Mouse (Mus musculus) megakaryocyte, embryonic 14.5 days (primary cell): Measurements from ENCODE around the gene Mpst.

Source experiments
- FLI1 ChIP-seq: IDR thresholded peaks from 2 replicates; pipeline ENCODE4 v1.6.1; 2012; ENCODE audit warnings: low read length, inconsistent platforms, mixed read lengths
- GATA1 ChIP-seq: IDR thresholded peaks from 3 replicates; pipeline ENCODE4 v1.6.1; 2012; ENCODE audit warnings: mixed read lengths, low read length, inconsistent platforms, borderline replicate concordance

DNA sequence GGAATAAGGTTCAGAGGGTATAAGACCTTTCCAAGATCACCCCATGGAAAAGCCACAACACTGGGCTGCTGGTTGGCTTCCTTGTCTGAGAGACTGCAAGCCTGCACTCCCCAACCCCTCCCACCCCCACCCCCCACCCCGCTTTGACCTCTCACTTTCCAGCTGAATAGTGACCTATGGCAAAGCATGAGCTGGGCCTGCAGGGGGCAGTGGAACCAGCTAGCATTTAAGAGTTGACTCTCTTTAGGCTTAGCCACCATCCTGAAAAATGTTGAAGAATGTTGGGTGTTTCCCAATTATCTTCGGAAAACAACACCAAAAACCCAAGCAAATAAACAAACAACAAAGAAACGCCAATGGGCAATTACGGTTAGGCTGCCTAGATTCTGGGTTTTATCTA lies 19.0 kb downstream of the Mpst start:
- TF ChIP-seq GATA1 = no peak
- TF ChIP-seq FLI1 = no peak
